Mouse (Mus musculus) lung, postnatal 0 days (tissue): ENCODE measurements around the gene Rps6ka3.

ENCODE experiments used
- CTCF ChIP-seq: IDR thresholded peaks from 2 replicates; pipeline ENCODE4 v1.5.1; 2016; ENCODE audit warnings: antibody characterized with exemption, mild to moderate bottlenecking
- EP300 ChIP-seq: IDR thresholded peaks from 2 replicates; pipeline ENCODE4 v1.6.1; 2016; ENCODE audit warnings: antibody characterized with exemption, mild to moderate bottlenecking, control low read depth

GRCm38 (mm10) chrX:159372753-159373144 is 162.6 kb downstream of the Rps6ka3 start:
- TF ChIP-seq EP300 = no peak
- no peak for TF ChIP-seq CTCF
